Mouse (Mus musculus) ES-Bruce4 (cell line): ENCODE results near the gene Gabarap. TPM values are rescaled to one million over a fixed set of nuclear protein-coding genes. Genes with fewer than 3 reads are reported as not detected.
A peak's percentile ranks its signal among the peaks of the same experiment; 100 is the strongest.

ENCODE experiments used
- H3K27ac ChIP-seq: 2 replicates; pipeline ENCODE4 v1.5.1; 2012; ENCODE audit warnings: low read length, inconsistent platforms; ENCODE audit not compliant: insufficient read depth
- H3K27me3 ChIP-seq: 2 replicates; pipeline ENCODE4 v1.6.1; 2012; ENCODE audit warnings: mild to moderate bottlenecking, low read length, inconsistent platforms; ENCODE audit not compliant: control insufficient read depth, poor library complexity, insufficient read depth, severe bottlenecking
- H3K36me3 ChIP-seq: 2 replicates; pipeline ENCODE4 v1.6.1; 2012; ENCODE audit warnings: inconsistent platforms, mild to moderate bottlenecking, low read length, moderate library complexity; ENCODE audit not compliant: control insufficient read depth, poor library complexity, insufficient read depth, severe bottlenecking
- H3K4me1 ChIP-seq: one replicate; pipeline ENCODE4 v1.8.1; 2011; ENCODE audit warnings: low read length; ENCODE audit not compliant: control insufficient read depth, insufficient read depth
- H3K4me3 ChIP-seq: 2 replicates; pipeline ENCODE4 v1.5.1; 2011; ENCODE audit warnings: low read depth, mild to moderate bottlenecking, low read length
- H3K9ac ChIP-seq: 2 replicates; pipeline ENCODE4 v1.6.1; 2012; ENCODE audit warnings: low read depth, mild to moderate bottlenecking, inconsistent platforms; ENCODE audit not compliant: poor library complexity, severe bottlenecking
- H3K9me3 ChIP-seq: replicated peaks from 2 replicates; pipeline ENCODE4 v1.6.1; 2012; ENCODE audit warnings: mild to moderate bottlenecking, low read length, inconsistent platforms; ENCODE audit not compliant: control insufficient read depth, poor library complexity, insufficient read depth, severe bottlenecking
- CTCF ChIP-seq: IDR thresholded peaks from one replicate; pipeline ENCODE4 v1.8.1; 2011; ENCODE audit warnings: low read depth, low read length
- EP300 ChIP-seq: IDR thresholded peaks from 2 replicates; pipeline ENCODE4 v1.6.1; 2011; ENCODE audit warnings: low read depth, low read length; ENCODE audit not compliant: insufficient read depth
- POLR2A ChIP-seq: IDR thresholded peaks from one replicate; pipeline ENCODE4 v1.8.1; 2011; ENCODE audit warnings: low read length; ENCODE audit not compliant: insufficient read depth
- polyA plus RNA-seq: library from polyadenylated mRNA; stranded (reverse); fragments of >200 nt; gene quantifications from 2 replicates; pipeline ENCODE4 v1.2.4, GENCODE M21; 2011; ENCODE audit warnings: low read depth; ENCODE audit not compliant: missing spikeins, insufficient read depth, insufficient read length

Gene Gabarap
- polyA plus RNA-seq, 1 experiment: 144 TPM

GRCm38 (mm10) chr11:69960616-69961015 is 30.3 kb upstream of the Gabarap start:
- H3K27ac ChIP-seq: no peak overlapping the region
- TF ChIP-seq POLR2A: no peak
- TF ChIP-seq CTCF: peak; percentile 73
- TF ChIP-seq EP300: no peak
- H3K4me1 ChIP-seq: no peaks in the 10 kb centered on the region
- H3K9me3 ChIP-seq: no peaks in the 10 kb centered on the region
- no peaks in the 10 kb centered on the region for H3K36me3 ChIP-seq
- no peak overlapping the region for H3K4me3 ChIP-seq
- no peaks in the 10 kb centered on the region for H3K27me3 ChIP-seq
- H3K9ac ChIP-seq: no peak overlapping the region

GRCm38 (mm10) chr11:69961841-69962240 is 29.1 kb upstream of the Gabarap start:
- H3K4me3 ChIP-seq: no peak overlapping the region
- H3K9ac ChIP-seq: no peak overlapping the region
- H3K4me1 ChIP-seq: no peaks in the 10 kb centered on the region
- no peaks in the 10 kb centered on the region for H3K27me3 ChIP-seq
- H3K27ac ChIP-seq: no peak overlapping the region
- H3K9me3 ChIP-seq: no peaks in the 10 kb centered on the region
- H3K36me3 ChIP-seq: no peaks in the 10 kb centered on the region
- TF ChIP-seq EP300: no peak
- TF ChIP-seq CTCF: no peak
- TF ChIP-seq POLR2A: no peak

DNA sequence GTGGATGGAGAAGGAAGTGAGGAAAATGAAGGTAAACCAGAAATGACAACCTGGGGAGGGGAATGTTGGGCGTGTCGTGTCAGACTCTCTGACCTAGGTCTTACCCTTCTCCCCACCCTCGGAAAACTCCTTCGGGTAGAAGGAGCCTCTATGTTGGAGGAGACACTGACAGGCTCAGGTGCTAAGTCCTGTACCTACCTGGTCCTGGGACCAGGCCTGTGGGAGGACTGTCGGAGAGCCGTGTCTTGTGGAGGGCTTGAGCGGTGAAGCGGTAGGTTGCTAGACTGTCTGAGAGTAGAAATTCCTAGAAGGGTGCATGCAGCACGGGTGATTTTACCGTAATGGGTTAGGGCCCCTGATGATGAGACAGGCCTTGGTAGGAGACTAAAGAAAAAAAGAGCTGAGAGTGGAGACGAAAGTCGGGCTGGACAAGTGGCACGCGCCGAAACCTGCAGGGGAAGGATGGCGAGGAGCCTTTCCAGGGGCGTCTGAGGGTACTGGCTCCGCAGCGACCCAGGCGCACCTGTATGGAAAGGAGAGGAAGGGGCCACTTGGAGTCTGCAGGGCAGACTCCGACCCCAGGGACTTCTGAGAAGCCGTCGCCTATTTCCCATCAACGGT is 26.2 kb upstream of the Gabarap start, which contains the start of gene Cldn7:
TSS of gene Cldn7 (plus strand) at position 130 of the 621 bp plus-strand sequence.
- TF ChIP-seq POLR2A (no peak), CTCF (no peak), EP300 (no peak)
- no peaks in the 10 kb centered on the region for H3K27me3 ChIP-seq
- H3K36me3 ChIP-seq: peaks cover 17% of the 10 kb centered on the region
- H3K4me1 ChIP-seq: no peaks in the 10 kb centered on the region
- H3K9me3 ChIP-seq: no peaks in the 10 kb centered on the region
- H3K4me3 ChIP-seq: peak within 1 kb of the TSS; percentile 68
- peak within 1 kb of the TSS; percentile 49 for H3K9ac ChIP-seq
- peak within 1 kb of the TSS; percentile 23; the same call in 1 of the 2 replicates for H3K27ac ChIP-seq

DNA sequence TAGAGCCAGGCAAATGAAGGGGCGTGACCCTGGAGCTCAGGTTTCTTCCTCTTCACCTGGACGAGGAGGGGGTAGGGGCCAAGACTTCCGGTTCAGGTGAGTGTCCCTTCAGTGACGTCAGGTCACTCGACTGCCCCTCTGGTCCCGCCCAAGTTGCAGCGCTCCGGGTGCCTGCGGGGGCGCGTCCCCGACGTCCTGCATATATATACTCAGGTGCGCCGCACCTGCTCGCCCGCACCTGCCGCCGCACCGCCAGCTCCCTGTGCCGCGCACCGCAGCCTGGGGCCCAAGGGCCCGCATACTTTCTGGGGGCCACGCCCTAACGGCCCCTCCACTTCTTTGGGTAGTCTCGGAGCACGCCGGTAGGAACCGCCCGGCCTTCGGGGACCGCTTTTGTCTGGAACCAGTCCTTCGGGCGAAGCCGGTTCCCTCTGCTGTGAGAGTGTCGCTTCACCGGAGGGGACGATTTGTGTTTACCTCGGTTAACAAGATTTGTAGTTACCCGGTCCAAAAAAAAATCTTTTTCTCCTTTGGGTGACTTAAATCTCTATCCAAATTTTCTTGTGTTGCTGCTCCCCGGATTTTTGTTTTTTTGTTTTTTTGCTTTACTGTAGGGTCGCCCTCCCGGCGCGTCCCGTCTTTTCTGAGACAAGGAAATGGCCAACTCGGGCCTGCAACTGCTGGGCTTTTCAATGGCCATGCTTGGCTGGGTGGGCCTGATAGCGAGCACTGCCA is 25.5 kb upstream of the Gabarap start:
- H3K27me3 ChIP-seq: no peaks in the 10 kb centered on the region
- peak overlapping the region; percentile 68 for H3K4me3 ChIP-seq
- no peaks in the 10 kb centered on the region for H3K4me1 ChIP-seq
- TF ChIP-seq POLR2A (no peak), EP300 (peak; percentile 79), CTCF (no peak)
- peaks cover 24% of the 10 kb centered on the region for H3K36me3 ChIP-seq
- H3K9ac ChIP-seq: peak overlapping the region; percentile 49
- H3K9me3 ChIP-seq: no peaks in the 10 kb centered on the region
- H3K27ac ChIP-seq: no peak overlapping the region

GRCm38 (mm10) chr11:69966006-69966859 is 24.7 kb upstream of the Gabarap start:
- Histone ChIP-seq H3K9ac (peak overlapping the region; percentile 49), H3K27ac (no peak overlapping the region), H3K4me3 (peak overlapping the region; percentile 68), H3K27me3 (no peaks in the 10 kb centered on the region), H3K9me3 (no peaks in the 10 kb centered on the region), H3K36me3 (peaks cover 25% of the 10 kb centered on the region), H3K4me1 (no peaks in the 10 kb centered on the region)
- TF ChIP-seq CTCF: no peak
- TF ChIP-seq POLR2A: no peak
- TF ChIP-seq EP300: no peak
